Comparison of ENCODE assay signal across 9 mouse cellular contexts in the genomic region with DNA sequence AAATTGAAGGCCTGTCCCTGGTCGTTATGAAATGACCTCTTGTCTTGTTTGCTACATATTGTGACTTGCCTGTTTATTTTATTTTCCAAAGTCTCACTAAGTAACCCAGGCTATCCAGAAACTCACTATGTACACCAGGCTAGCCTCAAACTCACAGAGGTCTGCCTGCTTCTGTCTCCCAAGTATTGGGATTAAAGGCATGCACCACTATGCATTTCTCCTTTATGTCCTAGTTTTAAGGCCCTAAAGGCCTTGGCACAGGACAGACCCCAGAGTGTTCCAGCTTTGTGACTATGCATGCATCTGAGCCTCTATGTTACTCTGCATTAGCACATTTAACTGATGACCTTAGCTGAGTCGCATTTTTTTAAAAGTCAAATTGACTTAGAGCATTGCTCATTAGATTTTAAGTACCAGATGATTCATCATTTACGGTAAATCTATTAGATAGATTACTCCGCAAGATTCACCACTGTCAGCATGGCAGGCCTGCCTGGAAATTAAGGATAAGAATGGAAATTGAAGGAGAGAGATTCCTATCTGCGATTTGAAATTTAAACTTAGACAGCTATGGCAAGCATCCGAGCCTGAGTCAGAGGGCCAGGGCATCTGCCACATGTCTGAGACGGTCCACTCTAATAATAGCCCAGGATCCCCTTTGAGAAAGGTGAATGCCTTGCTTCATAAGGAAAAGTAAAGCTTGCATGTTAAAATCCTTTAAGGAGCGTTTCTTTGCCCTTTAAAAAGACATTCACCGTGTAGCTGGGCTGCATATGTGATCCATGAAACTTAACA.
A peak's percentile ranks its signal among the peaks of the same experiment; 100 is the strongest.
DNase-seq lines count a peak whose midpoint lies in the region; ATAC-seq and TF ChIP-seq lines count a peak whose summit lies in the region.
"Had no signal": no experiment of that assay in that cellular context is flagged by ENCODE, and none has a peak within 500 bp of the region (broad histone marks: within the 10 kb centered on the region; RNA-seq: fewer than 3 reads in every experiment).

No protein-coding gene starts in this region.

- H3K27me3 ChIP-seq in heart, embryonic 13.5 days (replicated peaks): no peaks in the 10 kb centered on the region
- H3K27me3 ChIP-seq in CH12.LX (replicated peaks): no peaks in the 10 kb centered on the region
- no peaks in the 10 kb centered on the region for H3K27me3 ChIP-seq in embryonic facial prominence, embryonic 15.5 days
- H3K27me3 ChIP-seq in intestine, postnatal 0 days (replicated peaks; ENCODE audit: control insufficient read depth, insufficient read depth, low read length): no peaks in the 10 kb centered on the region

- ATAC-seq in heart, embryonic 13.5 days (ENCODE audit: extremely low read depth, insufficient number of reproducible peaks, low FRiP score, low TSS enrichment): no peak
- ATAC-seq in embryonic facial prominence, embryonic 15.5 days (ENCODE audit: insufficient number of reproducible peaks, low FRiP score, low TSS enrichment, low read depth): no peak
- no peak for ATAC-seq in intestine, postnatal 0 days
- no peak for ATAC-seq in megakaryocyte progenitor cell, adult 5-6 weeks (replicated peaks; ENCODE audit: poor library complexity)
- ATAC-seq in megakaryocyte, adult 5-6 weeks (ENCODE audit: poor library complexity, severe bottlenecking): no peak
- ATAC-seq in megakaryocyte-erythroid progenitor cell, adult 5-6 weeks (replicated peaks; ENCODE audit: low FRiP score, low TSS enrichment, poor library complexity, severe bottlenecking): no peak

- H3K36me3 ChIP-seq in heart, embryonic 13.5 days: no peaks in the 10 kb centered on the region
- H3K36me3 ChIP-seq in CH12.LX (replicated peaks in 1 of 2; ENCODE audit: control insufficient read depth in 1 of 2, insufficient read depth in 1 of 2, low read length in 1 of 2): no peaks in the 10 kb centered on the region
- no peaks in the 10 kb centered on the region for H3K36me3 ChIP-seq in embryonic facial prominence, embryonic 15.5 days
- H3K36me3 ChIP-seq in intestine, postnatal 0 days (ENCODE audit: control insufficient read depth, insufficient read depth): no peaks in the 10 kb centered on the region

- WGBS in heart, embryonic 13.5 days: 37% methylated on average over 9 of the region's 9 CpGs
- WGBS in embryonic facial prominence, embryonic 15.5 days: 44% methylated on average over 9 of the region's 9 CpGs
- 55% methylated on average over 9 of the region's 9 CpGs for WGBS in intestine, postnatal 0 days

- TF ChIP-seq RAD21 in CH12.LX (IDR thresholded peaks at IDR 0.05; ENCODE audit: low read depth, low read length): no peak

- peak overlapping the region; percentile 59 for H3K4me2 ChIP-seq in heart, embryonic 13.5 days
- peak overlapping the region; percentile 75 for H3K4me2 ChIP-seq in CH12.LX (ENCODE audit: insufficient read depth, low read depth, poor library complexity, severe bottlenecking)
- peak overlapping the region; percentile 35 for H3K4me2 ChIP-seq in embryonic facial prominence, embryonic 15.5 days (replicated peaks)
- H3K4me2 ChIP-seq in intestine, postnatal 0 days (replicated peaks; ENCODE audit: low read depth): 0 out of 2 replicates have a peak overlapping the region, but pooled peaks have one; percentile 30

- dilution Hi-C loops in CH12.LX (cut with MboI; ENCODE audit: extremely low pct_ligation_motif_present, extremely low pct_unique_long_range_greater_than_20kb, low sequenced_read_pairs): no loop called here

- TF ChIP-seq POLR2A in CH12.LX (IDR thresholded peaks at IDR 0.05; ENCODE audit: low read depth, low read length): no peak

- peak overlapping the region; percentile 97 for H3K27ac ChIP-seq in heart, embryonic 13.5 days (replicated peaks)
- no peak overlapping the region for H3K27ac ChIP-seq in CH12.LX (ENCODE audit: insufficient read depth, low read depth)
- H3K27ac ChIP-seq in embryonic facial prominence, embryonic 15.5 days (replicated peaks): peak overlapping the region; percentile 88
- no peak overlapping the region for H3K27ac ChIP-seq in intestine, postnatal 0 days (ENCODE audit: low read depth, low read length)

- DNase-seq in heart, adult 18-20 months: no peak
- no peak for DNase-seq in CH12.LX (ENCODE audit: extremely low read depth)
- DNase-seq: cerebellum, adult 8-10 months had no signal

- H3K9me3 ChIP-seq in heart, embryonic 13.5 days: no peaks in the 10 kb centered on the region
- peaks cover 6% of the 10 kb centered on the region for H3K9me3 ChIP-seq in CH12.LX (replicated peaks; ENCODE audit: low read length)
- H3K9me3 ChIP-seq in embryonic facial prominence, embryonic 15.5 days (replicated peaks): no peaks in the 10 kb centered on the region
- H3K9me3 ChIP-seq in intestine, postnatal 0 days (ENCODE audit: control insufficient read depth): no peaks in the 10 kb centered on the region

- no peak for TF ChIP-seq EP300 in CH12.LX (IDR thresholded peaks at IDR 0.05; ENCODE audit: low read length)

- H3K79me2 ChIP-seq in CH12.LX (replicated peaks; ENCODE audit: control insufficient read depth, extremely low read depth, insufficient read depth, poor library complexity, severe bottlenecking): no peaks in the 10 kb centered on the region

- H3K4me3 ChIP-seq in heart, embryonic 13.5 days: no peak overlapping the region
- peak overlapping the region in 1 of 3 experiments; percentile 23 for H3K4me3 ChIP-seq in CH12.LX (replicated peaks in 1 of 3; ENCODE audit: low read depth in 2 of 3, low read length in 2 of 3, poor library complexity in 1 of 3)
- peak overlapping the region; percentile 3; the same call in 1 of the 2 replicates for H3K4me3 ChIP-seq in embryonic facial prominence, embryonic 15.5 days (replicated peaks)
- no peak overlapping the region for H3K4me3 ChIP-seq in intestine, postnatal 0 days (ENCODE audit: low read depth, low read length)

- peaks cover 25% of the 10 kb centered on the region for H3K4me1 ChIP-seq in heart, embryonic 13.5 days
- H3K4me1 ChIP-seq in CH12.LX (ENCODE audit: control insufficient read depth in 1 of 2, insufficient read depth in 2 of 2): peaks cover 7 to 31% of the 10 kb centered on the region in 2 experiments
- H3K4me1 ChIP-seq in embryonic facial prominence, embryonic 15.5 days: peaks cover 12% of the 10 kb centered on the region
- H3K4me1 ChIP-seq in intestine, postnatal 0 days (replicated peaks; ENCODE audit: control insufficient read depth, insufficient read depth, low read length): no peaks in the 10 kb centered on the region

- no peak for TF ChIP-seq CTCF in CH12.LX (conservative IDR thresholded peaks at IDR 0.05 in 1 of 2, IDR thresholded peaks at IDR 0.05 in 1 of 2; ENCODE audit: low read depth in 2 of 2, low read length in 2 of 2)
- no peak for TF ChIP-seq CTCF in intestine, postnatal 0 days (IDR thresholded peaks at IDR 0.05; ENCODE audit: low read depth)

- in situ Hi-C loops in CH12.LX (cut with MboI; ENCODE audit: low pct_ligation_motif_present, low pct_unique_long_range_greater_than_20kb, low sequenced_read_pairs): no loop called here

- peak overlapping the region; percentile 73 for H3K9ac ChIP-seq in heart, embryonic 13.5 days
- H3K9ac ChIP-seq in CH12.LX (ENCODE audit: insufficient read depth, low read depth): 0 out of 2 replicates have a peak overlapping the region, but pooled peaks have one; percentile 9
- H3K9ac ChIP-seq in embryonic facial prominence, embryonic 15.5 days: no peak overlapping the region
- no peak overlapping the region for H3K9ac ChIP-seq in intestine, postnatal 0 days (ENCODE audit: low read depth, low read length)

TF ChIP-seq in CH12.LX, 34 proteins besides CTCF, POLR2A, EP300 and RAD21:
- no peak for TF ChIP-seq ELF1 (IDR thresholded peaks at IDR 0.05; ENCODE audit: low read depth, low read length)
- no peak for TF ChIP-seq MAZ (IDR thresholded peaks at IDR 0.05; ENCODE audit: low read depth, low read length)
- no peak for TF ChIP-seq KAT2A (IDR thresholded peaks at IDR 0.05; ENCODE audit: insufficient replicate concordance, low read length)
- no peak for TF ChIP-seq MXI1 (IDR thresholded peaks at IDR 0.05; ENCODE audit: low read depth, low read length)
- no peak for TF ChIP-seq MAFK (IDR thresholded peaks at IDR 0.05; ENCODE audit: insufficient replicate concordance, low read length)
- no peak for TF ChIP-seq JUN (IDR thresholded peaks at IDR 0.05; ENCODE audit: insufficient read depth, low read depth, low read length)

Comparison
In these comparisons a context has a peak if more than half of its experiments do, and no peak if none do; other contexts are left out.
1. H3K27ac ChIP-seq: peak in heart, embryonic 13.5 days (single experiment) and embryonic facial prominence, embryonic 15.5 days (single experiment); none in CH12.LX (single experiment) and intestine, postnatal 0 days (single experiment).
2. H3K9ac ChIP-seq: peak in heart, embryonic 13.5 days (single experiment) and CH12.LX (single experiment); none in embryonic facial prominence, embryonic 15.5 days (single experiment) and intestine, postnatal 0 days (single experiment).
3. Peak in every context shown above with its lines, with median percentiles within 50 percentile points of each other: H3K4me2 ChIP-seq.